Mouse (Mus musculus): ENCODE measurements at regions not wholly inside any gene's neighbourhood (a gene's known extent, or its start where the extent isn't known, plus 50 kb on each side); places are given as distances from the start of the nearest gene placed in this dataset.

- no peak for DNase-seq (ENCODE audit: low spot score in 2 of 2)
Measured at GRCm38 (mm10) chr10:125725681-125726139, 240.3 kb upstream of the Lrig3 start.

- no peak for DNase-seq (ENCODE audit: low spot score in 2 of 2)
Measured at GRCm38 (mm10) chr10:125726546-125726945, 239.4 kb upstream of the Lrig3 start.

- DNase-seq (ENCODE audit: low spot score in 2 of 2) = no peak
Measured at GRCm38 (mm10) chr10:125735744-125736494, 230.0 kb upstream of the Lrig3 start.

- no peak for DNase-seq (ENCODE audit: low spot score in 2 of 2)
Measured at GRCm38 (mm10) chr10:125743181-125743580, 222.8 kb upstream of the Lrig3 start.

GRCm38 (mm10) chr10:125749031-125749585, 216.9 kb upstream of the Lrig3 start:
- no peak for DNase-seq (ENCODE audit: low spot score in 2 of 2)

- DNase-seq (ENCODE audit: low spot score in 2 of 2) = no peak
Measured at GRCm38 (mm10) chr10:125752506-125753218, 213.3 kb upstream of the Lrig3 start.

- DNase-seq (ENCODE audit: low spot score in 2 of 2) = no peak
Measured at GRCm38 (mm10) chr10:125759171-125759570, 206.8 kb upstream of the Lrig3 start.

- no peak for DNase-seq (ENCODE audit: low spot score in 2 of 2)
Measured at GRCm38 (mm10) chr10:125762367-125763068, 203.4 kb upstream of the Lrig3 start.

- DNase-seq (ENCODE audit: low spot score in 2 of 2) = peak in 1 of 2 experiments; percentile 3
Measured at GRCm38 (mm10) chr10:125764402-125765102, 201.4 kb upstream of the Lrig3 start.

GRCm38 (mm10) chr10:125765103-125765820, 200.7 kb upstream of the Lrig3 start:
- DNase-seq (ENCODE audit: low spot score in 2 of 2) = no peak

GRCm38 (mm10) chr10:125768281-125768680, 197.7 kb upstream of the Lrig3 start:
- DNase-seq (ENCODE audit: low spot score in 2 of 2) = no peak

GRCm38 (mm10) chr10:125773541-125773940, 192.4 kb upstream of the Lrig3 start:
- no peak for DNase-seq (ENCODE audit: low spot score in 2 of 2)

- no peak for DNase-seq (ENCODE audit: low spot score in 2 of 2)
Measured at GRCm38 (mm10) chr10:125782486-125782885, 183.5 kb upstream of the Lrig3 start.

GRCm38 (mm10) chr10:125784896-125785295, 181.1 kb upstream of the Lrig3 start:
- DNase-seq (ENCODE audit: low spot score in 2 of 2) = no peak

GRCm38 (mm10) chr10:125785448-125786196, 180.3 kb upstream of the Lrig3 start:
- DNase-seq (ENCODE audit: low spot score in 2 of 2) = no peak

- DNase-seq (ENCODE audit: low spot score in 2 of 2) = no peak
Measured at GRCm38 (mm10) chr10:125786197-125786879, 179.6 kb upstream of the Lrig3 start.

GRCm38 (mm10) chr10:125786880-125787337, 179.1 kb upstream of the Lrig3 start:
- no peak for DNase-seq (ENCODE audit: low spot score in 2 of 2)

GRCm38 (mm10) chr10:125787441-125788060, 178.4 kb upstream of the Lrig3 start:
- DNase-seq (ENCODE audit: low spot score in 2 of 2) = no peak

GRCm38 (mm10) chr10:125788262-125788661, 177.7 kb upstream of the Lrig3 start:
- DNase-seq (ENCODE audit: low spot score in 2 of 2) = no peak

Measured in natural killer cell, adult 2 months (primary cell).